Mouse (Mus musculus) frontal cortex, adult 2 months (tissue): ENCODE measurements at regions not wholly inside any gene's neighbourhood (a gene's known extent, or its start where the extent isn't known, plus 50 kb on each side); places are given as distances from the start of the nearest gene placed in this dataset.
"Not testable (repeated sequence)": the region's sequence is repeated elsewhere in the genome, so short reads cannot be mapped to it uniquely, and the experiment has no call there.

Experiments used
- DNase-seq, 2 experiments: peaks; one replicate each; pipeline ENCODE4 v3.0.0; 2022; ENCODE audit warnings: low spot score in 1 of 2; ENCODE audit errors: extremely low spot score in 1 of 2

DNA sequence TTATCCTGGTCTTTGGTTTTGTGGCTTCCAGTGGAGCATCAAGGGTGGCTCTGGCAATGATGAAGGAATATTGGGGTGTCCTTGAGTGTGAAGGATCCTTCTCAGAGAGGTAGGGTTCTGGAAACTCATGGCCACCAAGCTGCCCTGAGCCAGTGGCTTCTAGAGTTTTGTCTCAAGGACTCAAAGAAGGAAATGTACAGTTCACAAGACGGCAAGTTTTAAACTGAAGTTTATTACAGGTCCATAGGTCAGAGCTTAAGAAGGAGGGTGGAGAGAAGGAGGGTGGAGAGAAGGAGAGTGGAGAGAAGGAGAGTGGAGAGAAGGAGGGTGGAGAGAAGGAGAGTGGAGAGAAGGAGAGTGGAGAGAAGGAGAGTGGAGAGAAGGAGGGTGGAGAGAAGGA lies 178.0 kb downstream of the Wdr11 start:
- not testable (repeated sequence) for DNase-seq

DNA sequence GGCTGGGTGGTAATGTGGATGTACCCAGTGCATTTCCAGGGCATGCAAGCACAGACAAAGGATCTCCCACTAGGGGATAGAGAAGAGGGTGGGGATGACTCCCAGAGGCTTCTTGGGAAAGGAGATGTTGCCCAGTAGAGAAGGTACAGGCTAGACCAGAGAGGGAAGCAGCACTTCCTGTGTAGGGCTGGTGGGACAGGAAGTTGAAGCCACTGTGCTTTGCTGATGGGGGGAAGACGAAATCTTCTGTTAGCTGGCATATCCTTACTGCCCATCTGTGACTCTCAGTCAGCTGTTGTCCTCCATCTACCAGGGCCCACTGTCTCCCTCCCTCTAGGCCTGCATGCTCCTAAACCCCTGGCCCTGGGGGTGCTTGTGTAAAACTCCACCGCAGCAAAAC lies 180.2 kb downstream of the Wdr11 start:
- no peak for DNase-seq

DNA sequence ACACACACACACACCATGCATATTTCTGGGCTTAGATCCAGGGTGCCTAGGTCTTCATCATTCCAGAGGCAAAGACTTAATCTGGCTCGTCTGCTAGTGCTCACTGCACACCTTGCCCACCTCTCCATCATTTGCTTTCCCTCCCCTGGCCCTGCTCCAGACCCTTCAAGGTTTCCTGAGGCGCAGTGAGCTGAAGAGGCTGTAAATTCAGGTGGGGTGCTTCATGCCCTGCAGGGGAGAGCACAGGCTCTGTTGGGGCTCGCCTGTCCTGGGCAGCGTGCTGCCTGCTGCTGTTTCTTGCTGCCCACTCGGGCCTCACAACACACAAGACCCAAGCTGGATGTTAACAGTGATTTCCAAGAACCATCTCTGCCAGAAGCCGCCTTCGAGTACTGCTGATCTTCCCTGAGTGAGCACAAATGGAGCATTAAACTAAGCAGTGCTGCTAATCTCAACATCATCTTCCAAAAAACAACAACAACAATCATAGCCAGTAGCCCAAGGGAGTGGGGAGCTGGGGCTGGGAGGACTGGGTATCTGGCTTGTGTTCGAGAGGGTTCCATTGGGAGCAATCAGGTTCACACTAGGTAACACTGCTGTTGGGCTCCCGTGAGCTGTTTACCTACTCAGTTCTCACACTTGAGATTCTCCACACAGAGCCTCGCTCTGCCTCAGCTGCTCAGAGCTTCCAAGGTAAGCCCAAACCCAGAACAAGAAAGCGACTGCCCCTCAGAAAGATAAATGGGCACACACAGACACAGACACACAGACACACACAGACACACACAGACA lies 181.1 kb downstream of the Wdr11 start:
- no peak for DNase-seq

DNA sequence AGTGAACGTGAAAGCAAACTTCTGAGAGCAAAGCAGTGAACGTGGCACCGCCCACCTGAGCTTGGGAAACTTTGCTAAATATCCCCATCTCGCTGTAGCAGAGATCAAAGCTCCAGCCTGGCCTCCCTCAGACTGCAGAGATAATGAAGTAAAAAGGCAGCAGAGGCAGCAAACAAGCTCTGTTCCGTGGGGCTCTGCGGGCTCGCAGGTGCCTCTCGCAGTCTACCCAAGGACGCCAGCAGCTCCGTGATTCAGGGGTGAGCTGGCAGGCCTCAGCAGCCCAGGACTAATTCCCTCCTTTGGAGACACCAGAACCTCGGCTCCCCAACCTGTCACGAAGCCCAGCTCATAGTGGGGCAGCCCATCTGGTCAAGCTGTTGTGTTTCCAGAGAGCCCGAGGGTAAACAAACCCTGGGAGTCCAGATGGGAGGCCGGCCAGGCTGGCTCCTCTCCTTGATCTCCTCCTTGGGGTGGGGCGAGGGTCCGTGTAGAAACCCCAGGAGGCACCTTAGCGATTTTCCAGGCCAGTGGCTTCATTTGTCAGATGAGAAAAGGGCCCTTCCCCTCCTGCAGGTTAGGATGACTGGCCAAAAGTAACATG lies 182.7 kb downstream of the Wdr11 start:
- DNase-seq: no peak

DNA sequence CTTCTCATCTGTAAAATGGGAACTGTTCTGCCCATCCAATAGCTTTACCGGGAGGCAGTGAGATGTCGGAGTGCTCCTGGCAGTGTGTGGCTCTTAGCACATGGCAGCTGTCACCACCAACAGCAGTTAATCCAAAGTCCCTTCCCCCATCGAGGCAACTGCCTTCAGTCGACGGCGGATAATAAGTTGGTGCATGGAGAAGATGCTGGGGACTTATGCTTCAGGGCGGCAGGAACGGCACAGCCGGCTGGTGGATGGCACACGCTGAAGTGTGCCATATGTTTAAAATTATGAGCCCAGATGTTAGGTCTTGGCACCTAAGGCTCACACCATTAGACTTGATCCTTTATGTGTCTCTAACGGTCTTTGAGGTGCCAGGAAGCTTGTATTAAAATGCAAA lies 183.5 kb downstream of the Wdr11 start:
- DNase-seq: no peak

DNA sequence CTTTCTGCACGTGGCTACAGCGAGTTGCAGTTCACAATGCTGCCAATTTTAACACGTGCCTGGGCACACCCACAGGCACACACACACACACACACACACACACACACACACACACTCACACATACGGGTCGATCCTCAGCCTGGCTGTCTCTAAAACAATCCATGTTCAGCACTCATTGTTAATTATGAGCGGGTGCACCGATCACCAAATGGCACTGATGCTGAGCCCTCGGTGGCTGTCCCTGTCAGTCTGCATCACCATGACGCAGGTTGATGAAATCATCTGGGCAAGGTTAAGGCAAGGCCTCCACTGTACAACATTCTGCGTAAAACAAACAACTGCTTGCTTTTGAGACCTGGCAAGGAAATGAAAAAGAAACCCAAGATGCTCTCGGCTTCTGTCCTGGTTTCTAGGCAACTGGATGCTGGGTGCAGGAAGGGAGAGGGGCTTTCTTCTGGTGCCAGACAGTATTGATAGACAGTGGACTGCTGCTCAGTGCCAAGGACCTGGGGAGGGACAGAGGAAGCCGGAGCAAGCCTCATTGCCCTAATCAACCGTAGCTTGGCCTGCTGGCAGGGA lies 187.3 kb downstream of the Wdr11 start:
- peak; percentile 20 to 42 for DNase-seq

DNA sequence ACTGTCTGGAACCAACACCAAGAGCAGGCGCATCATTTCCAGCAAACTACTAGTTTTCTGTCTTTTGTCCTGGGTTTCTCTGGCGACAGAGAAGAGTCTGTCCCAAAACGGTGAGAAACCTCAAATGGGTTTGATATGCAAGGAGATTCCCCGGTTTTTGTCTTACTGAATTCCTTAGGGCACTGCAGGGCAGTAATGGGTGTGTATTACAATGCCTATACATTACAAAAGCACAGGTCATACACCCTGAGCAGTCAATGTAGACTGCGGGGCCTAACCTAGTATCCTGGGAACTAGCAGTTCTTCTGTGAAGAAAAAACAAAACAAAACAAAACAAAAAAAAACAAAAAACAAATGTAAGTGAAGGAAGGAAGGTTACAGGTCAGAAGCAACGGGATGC lies 188.3 kb downstream of the Wdr11 start:
- DNase-seq: no peak

DNA sequence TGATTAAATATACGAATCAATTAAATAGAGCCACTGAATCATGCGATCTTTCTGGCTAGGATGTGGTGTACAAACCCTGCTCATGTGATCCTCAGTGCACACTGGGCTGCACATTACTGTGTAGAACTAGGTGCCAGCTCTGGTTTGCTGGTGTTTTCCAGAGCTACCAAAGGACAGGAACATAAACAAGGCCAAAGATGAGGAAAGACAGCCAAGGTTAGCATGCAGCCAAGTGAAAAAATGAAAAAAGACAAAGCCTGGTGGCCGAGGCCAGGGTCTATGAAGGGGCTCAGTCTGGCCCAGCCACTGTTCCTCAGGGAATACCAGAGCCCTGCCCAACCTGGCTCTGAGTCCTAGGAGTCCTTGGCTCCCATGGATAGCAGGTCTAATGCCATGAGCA lies 190.1 kb downstream of the Wdr11 start:
- no peak for DNase-seq

DNA sequence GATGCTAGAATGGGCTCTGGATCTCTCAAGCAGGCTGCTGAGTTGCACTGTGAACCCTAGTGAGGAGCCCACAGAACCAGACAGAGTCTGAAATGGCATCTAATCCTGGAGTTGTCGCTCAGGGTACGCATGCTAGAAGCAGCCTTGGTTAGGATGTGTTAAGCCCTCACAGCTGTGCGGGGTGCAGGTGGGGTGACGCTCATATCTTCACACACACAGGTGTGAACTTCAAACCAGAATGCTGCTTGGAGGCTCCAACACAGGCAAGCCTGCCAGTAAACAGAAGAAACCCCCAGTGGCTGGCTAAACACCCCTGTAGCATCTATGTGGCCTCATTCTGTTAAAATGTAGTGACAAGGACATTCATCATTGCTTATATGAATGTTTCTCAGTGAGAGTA lies 193.3 kb downstream of the Wdr11 start:
- DNase-seq: no peak

DNA sequence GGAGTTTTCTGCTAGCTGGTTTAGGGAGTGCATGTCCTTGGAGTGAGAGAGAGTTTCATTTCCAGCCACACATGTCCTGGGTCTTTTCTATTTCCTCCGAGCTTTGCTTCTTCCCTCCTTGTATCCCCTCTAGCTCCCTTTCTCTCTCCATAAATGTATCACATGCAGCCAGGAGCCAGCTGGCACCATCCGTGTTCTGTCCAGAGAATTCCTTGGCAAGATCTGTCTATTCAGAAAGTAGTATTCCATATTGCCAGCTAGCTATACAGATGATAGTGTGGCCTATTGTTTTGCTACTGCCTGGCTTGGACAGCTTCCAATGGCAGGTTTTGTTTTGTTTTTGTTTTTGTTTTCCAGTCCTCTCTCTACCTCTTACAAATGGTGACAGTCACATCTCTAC lies 195.3 kb downstream of the Wdr11 start:
- DNase-seq: no peak

DNA sequence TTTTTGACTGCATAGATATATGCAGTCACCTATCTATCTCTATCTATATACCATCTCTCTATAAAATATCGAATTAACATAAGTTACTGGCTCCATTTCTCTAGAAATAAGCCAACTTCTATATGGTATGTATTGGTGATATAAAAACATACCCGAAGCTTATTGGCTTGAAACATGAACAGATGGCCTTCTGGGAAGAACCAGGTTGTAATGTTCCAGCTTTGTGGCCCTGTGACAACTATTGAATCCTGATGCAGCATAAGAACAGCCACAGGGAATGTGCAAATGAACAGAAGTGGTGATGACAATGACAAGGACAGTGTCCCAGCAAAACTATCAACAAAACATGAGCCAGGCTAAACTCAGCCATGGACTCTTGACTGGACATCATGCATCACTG lies 196.1 kb downstream of the Wdr11 start:
- no peak for DNase-seq

DNA sequence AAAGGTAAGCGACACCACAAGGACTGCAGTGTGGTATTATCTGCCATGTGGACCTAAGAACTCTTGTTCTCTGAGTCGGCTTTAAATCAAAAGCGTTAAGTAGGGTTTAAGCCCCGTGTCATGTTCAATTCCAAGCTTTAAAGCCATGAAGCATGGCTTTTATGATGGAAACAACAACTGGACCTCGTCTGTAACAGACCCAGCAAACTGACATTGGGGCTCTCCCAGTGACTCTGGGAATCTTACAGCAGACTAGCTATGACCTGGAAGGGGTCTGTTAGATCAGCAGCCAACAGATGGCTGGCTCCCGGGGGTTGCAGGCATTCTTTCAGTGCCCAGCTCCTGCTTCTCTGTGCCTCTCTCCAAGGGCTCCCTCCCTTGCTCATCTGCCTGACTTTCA lies 197.8 kb downstream of the Wdr11 start:
- no peak for DNase-seq

DNA sequence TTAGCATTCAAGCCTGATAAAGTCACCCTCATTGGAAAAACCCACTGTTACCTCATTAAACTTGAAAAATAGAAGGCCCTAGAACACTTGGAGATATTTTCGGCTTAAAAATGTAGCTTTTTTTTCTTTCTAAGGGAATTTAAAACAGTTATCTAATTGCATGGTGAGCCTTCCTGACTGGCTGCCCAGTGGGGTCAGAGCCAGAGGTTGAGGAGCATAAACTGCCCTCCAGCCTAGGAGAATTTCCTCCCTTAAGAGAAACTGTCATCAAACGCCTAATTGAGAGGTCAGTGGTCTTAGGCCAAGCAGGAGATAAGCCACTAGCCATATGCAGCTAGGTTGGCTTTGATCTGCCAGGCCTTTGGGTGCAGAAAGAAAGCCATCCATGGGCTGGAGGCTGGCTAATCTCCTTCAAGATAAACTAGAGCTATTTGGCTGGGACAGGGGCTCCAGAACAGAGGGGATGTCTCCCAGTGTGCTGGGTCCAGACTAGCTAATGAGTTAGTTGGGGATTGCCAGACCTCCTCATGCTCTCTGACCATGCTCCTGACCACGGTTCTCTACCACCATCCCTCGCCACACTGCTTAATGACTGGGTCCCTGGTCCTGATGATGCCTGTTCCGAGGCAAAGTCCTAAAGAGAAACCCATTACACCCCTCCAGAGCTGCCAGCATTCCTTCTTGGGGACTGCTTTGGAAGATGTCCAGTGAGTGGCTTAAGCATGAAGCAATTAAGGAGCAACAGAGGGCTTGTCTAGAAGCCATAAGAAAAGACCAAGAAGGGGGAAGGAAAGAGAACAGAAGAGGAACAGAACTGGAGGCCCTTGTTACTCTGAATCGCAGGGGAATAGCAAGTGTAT lies 199.2 kb downstream of the Wdr11 start:
- DNase-seq: no peak

DNA sequence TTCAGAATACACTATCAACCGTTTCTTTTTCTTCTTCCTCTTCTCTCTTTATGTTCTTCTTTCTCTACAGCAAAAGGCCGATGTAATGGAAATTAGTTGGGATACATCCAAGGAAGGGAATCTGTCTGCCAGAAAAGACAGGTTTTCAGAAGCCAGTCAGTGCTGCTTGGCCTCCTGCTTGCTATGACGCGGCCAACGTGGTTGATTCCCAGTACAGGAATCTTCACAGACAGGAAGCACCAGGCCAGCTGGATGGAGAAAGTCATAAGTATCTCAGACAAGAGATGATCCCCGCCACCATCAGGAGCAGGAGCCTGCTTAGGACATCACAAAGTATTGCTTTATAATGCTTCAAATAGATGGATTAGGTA lies 199.8 kb downstream of the Wdr11 start:
- DNase-seq: no peak

DNA sequence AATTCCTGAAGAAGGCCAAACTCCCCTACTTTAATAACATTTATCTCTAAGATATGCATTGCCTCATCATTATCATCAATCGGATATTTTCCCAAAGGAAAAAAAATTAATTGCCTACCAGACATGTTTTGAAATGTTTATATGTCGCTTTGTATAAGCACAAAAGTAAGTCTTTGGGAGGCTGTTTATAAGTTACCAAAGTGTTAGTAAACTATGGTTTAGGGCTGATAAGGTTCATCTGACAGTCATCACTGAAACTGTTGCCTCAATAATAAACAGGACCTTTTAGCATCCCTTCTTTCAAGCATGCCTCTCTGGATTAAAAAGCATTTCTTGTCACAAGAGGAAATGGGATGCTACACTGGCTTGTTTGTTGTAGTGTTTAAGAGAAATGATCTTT lies 202.1 kb downstream of the Wdr11 start:
- no peak for DNase-seq

DNA sequence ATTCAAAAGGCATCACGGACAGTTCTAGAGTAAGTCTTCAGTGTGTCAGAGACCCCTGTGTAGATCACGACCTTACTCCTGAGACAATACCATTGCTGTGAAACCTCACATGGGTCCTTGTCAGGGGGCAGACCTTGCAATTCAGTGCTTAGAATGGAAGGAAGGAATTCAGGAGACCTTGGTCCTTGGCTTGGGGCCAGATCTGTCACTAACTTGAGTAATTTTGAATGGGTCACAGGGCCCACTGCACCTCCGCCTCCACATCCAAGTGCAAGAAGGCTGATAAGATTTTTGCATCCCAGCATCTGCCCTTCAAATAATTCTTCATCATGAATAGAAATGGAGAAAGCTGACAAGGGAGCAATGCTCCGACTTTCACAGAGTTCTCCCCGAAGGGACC lies 202.6 kb downstream of the Wdr11 start:
- no peak for DNase-seq

DNA sequence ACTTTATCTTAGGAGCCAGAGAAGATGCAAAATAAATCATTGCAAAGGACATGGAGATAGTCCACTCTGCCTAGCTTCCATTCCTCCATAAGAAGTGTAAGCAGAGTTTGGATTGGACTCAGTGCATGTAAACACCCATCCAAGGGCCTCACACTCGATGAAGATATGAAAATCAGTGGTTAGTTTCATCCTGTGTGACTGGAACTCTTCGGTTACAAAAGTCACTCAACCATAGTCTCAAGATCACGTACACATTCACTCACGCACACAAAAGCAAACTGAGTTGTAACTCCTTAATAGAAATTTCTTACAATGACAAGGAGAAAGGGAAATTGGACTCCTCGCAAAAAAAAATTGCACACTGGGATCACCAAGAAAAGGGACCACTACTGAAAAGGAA lies 206.9 kb downstream of the Wdr11 start:
- no peak for DNase-seq

DNA sequence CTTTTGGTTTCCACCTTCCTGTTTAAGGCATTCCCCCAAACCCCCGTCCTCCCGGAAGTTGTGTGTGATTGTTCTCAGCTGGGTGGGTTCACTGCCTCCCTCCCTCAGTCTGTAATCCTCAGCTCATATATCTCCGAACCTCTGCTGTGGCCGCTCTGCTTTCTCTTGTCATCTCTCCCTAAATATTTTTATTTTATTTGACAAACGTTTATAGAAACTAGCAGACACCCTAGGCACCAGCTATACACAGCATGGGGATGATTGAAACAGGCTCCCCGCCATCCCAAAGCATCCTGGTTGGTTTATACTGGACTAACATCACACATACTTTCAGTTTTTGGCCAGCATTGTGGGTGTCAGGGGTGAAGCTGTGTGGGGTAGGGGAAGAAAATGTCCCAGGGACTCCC lies 208.8 kb downstream of the Wdr11 start:
- DNase-seq: no peak

DNA sequence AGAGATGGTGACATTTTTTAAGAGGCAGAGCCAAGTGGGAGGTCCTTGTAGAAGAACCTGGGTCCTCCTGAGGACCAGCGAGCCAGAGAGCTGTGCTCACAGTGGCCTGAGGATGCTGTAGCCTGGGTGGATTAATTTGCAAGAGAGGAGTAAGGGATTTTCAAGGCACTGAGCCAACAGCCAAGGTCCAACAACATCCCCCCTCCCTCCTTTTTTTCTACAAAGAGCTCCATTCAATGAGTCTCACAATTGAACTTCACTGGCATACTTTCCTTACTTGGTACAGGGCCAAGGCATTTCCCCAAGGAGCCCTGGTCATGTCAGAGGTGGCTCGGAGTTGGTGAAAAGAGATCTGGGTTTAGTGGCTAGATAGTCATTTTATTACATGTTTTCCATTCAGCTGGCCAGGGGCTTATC lies 209.8 kb downstream of the Wdr11 start:
- DNase-seq: peak in 1 of 2 experiments; percentile 50

DNA sequence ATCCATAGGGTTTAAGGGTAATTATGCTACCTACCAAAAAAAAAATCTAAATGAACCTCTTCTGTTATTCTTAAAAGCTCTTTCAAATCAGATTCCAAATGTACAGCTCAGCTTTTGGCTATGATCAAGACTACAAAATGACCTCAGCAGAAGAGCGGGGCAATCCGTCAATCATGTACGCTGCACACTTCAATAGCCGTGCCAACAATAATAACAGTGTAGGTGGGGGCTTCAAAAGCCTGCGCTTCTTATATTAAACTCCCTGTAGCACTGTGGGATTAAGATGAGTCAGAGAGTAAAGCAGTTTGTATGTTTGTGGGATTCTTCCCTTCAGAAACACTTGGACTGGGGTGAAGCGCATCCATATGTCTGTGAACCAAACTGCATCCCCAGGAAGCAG lies 210.5 kb downstream of the Wdr11 start:
- no peak for DNase-seq

DNA sequence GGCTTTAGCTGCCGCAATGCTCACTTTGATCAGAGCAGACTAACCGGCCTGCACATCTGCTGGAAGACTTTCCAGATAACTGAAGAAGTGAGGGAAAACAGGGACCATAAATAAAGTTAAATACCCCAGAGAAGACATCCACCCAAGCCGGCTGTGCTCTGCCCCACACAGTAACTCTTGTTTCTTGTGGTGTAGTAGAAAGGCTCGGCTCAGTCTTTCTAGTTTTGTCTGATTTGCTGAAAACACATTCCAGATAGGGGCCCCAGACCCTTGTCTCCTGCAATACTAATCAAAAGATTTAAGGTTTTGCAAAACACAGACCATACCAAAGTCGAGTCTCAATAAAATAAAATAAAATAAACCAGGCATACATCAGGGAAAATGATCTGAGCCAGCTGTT lies 213.7 kb downstream of the Wdr11 start:
- DNase-seq: no peak
